Mouse (Mus musculus) kidney, adult 2 months (tissue): ENCODE results near the gene Kalrn. TPM values are rescaled to one million over a fixed set of nuclear protein-coding genes. Genes with fewer than 3 reads are reported as not detected.

Experiments
- DNase-seq: peaks from one replicate; pipeline ENCODE4 v3.0.0; 2021
- H3K27ac ChIP-seq: fragments of 200-500 bp; 2 replicates; pipeline ENCODE4 v1.5.1; 2012; ENCODE audit warnings: low read depth, low read length, control low read depth, inconsistent platforms; ENCODE audit not compliant: insufficient read depth
- H3K27me3 ChIP-seq: fragments of 200-500 bp; replicated peaks from 2 replicates; pipeline ENCODE4 v1.6.1; 2012; ENCODE audit warnings: mild to moderate bottlenecking, moderate library complexity, low read length, inconsistent platforms; ENCODE audit not compliant: control insufficient read depth, insufficient read depth
- H3K36me3 ChIP-seq: fragments of 200-500 bp; 2 replicates; pipeline ENCODE4 v1.6.1; 2012; ENCODE audit warnings: mild to moderate bottlenecking, moderate library complexity, low read length, inconsistent platforms; ENCODE audit not compliant: control insufficient read depth, insufficient read depth
- H3K4me1 ChIP-seq: fragments of 200-500 bp; 2 replicates; pipeline ENCODE4 v1.6.1; 2011; ENCODE audit warnings: low read length; ENCODE audit not compliant: control insufficient read depth, insufficient read depth
- H3K4me3 ChIP-seq: fragments of 200-500 bp; 2 replicates; pipeline ENCODE4 v1.5.1; 2011; ENCODE audit warnings: mild to moderate bottlenecking, low read depth, low read length, control low read depth; ENCODE audit not compliant: insufficient read depth
- CTCF ChIP-seq: fragments of 200-500 bp; conservative IDR thresholded peaks from 2 replicates; pipeline ENCODE4 v1.5.1; 2011; ENCODE audit warnings: low read depth, mild to moderate bottlenecking, control low read depth, low read length, moderate library complexity, mixed read lengths; ENCODE audit not compliant: insufficient read depth, insufficient read length
- POLR2A ChIP-seq: fragments of 200-500 bp; IDR thresholded peaks from one replicate; pipeline ENCODE4 v1.6.1; 2011; ENCODE audit warnings: low read depth, low read length, control low read depth
- WGBS: fragments of 180-500 bp; shearing (Covaris S2); methylation state at CpG from one replicate; pipeline ENCODE4 v1.1.7; 2018; 5-methylcytosine and 5-hydroxymethylcytosine counted together
- polyA plus RNA-seq: library from polyadenylated mRNA; depleted of rRNA; stranded (reverse); fragments of >200 nt; gene quantifications from 2 replicates; pipeline ENCODE4 v1.2.3, GENCODE M21; 2012

Kalrn gene
- polyA plus RNA-seq, 1 experiment, result 8.6 TPM

GRCm38 (mm10) chr16:34487823-34488222, 85.5 kb downstream of the Kalrn start:
- no peak overlapping the region for H3K4me3 ChIP-seq
- no peaks in the 10 kb centered on the region for H3K36me3 ChIP-seq
- H3K27me3 ChIP-seq, result no peaks in the 10 kb centered on the region
- no peaks in the 10 kb centered on the region for H3K4me1 ChIP-seq
- WGBS, result 93% methylated on average over 5 of the region's 5 CpGs
- no peak for DNase-seq
- no peak overlapping the region for H3K27ac ChIP-seq
- TF ChIP-seq POLR2A, result no peak

GRCm38 (mm10) chr16:34487268-34487667, 86.1 kb downstream of the Kalrn start:
- no peaks in the 10 kb centered on the region for H3K27me3 ChIP-seq

GRCm38 (mm10) chr16:34485483-34485882, 87.8 kb downstream of the Kalrn start:
- H3K4me1 ChIP-seq, result no peaks in the 10 kb centered on the region
- no peaks in the 10 kb centered on the region for H3K36me3 ChIP-seq
- no peak overlapping the region for H3K27ac ChIP-seq
- H3K27me3 ChIP-seq, result no peaks in the 10 kb centered on the region
- no peak overlapping the region for H3K4me3 ChIP-seq
- WGBS, result 88% methylated on average over 6 of the region's 6 CpGs
- TF ChIP-seq CTCF (no peak), POLR2A (no peak)
- DNase-seq, result no peak

More at GRCm38 (mm10) chr16:34487268-34487667, 86.1 kb downstream of the Kalrn start:
- H3K27ac ChIP-seq, result no peak overlapping the region
- DNase-seq, result no peak
- WGBS, result 90% methylated on average over 7 of the region's 7 CpGs
- H3K4me3 ChIP-seq, result no peak overlapping the region
- H3K4me1 ChIP-seq, result no peaks in the 10 kb centered on the region
- H3K36me3 ChIP-seq, result no peaks in the 10 kb centered on the region
- TF ChIP-seq CTCF (no peak), POLR2A (no peak)

GRCm38 (mm10) chr16:34484921-34485320, 88.4 kb downstream of the Kalrn start:
- Histone ChIP-seq H3K36me3 (no peaks in the 10 kb centered on the region), H3K27ac (no peak overlapping the region), H3K27me3 (no peaks in the 10 kb centered on the region), H3K4me1 (no peaks in the 10 kb centered on the region), H3K4me3 (no peak overlapping the region)
- TF ChIP-seq CTCF (no peak), POLR2A (no peak)
- 72% methylated on average over 3 of the region's 3 CpGs for WGBS
- no peak for DNase-seq

- DNase-seq, result no peak
- Histone ChIP-seq H3K4me1 (no peaks in the 10 kb centered on the region), H3K27ac (no peak overlapping the region), H3K36me3 (no peaks in the 10 kb centered on the region), H3K4me3 (no peak overlapping the region), H3K27me3 (no peaks in the 10 kb centered on the region)
- TF ChIP-seq CTCF, result no peak
- TF ChIP-seq POLR2A, result no peak
- WGBS, result 97% methylated on average over 1 of the region's 1 CpGs
Observed at GRCm38 (mm10) chr16:34484213-34484612, 89.1 kb downstream of the Kalrn start.

GRCm38 (mm10) chr16:34483716-34484115, 89.6 kb downstream of the Kalrn start:
- H3K36me3 ChIP-seq, result no peaks in the 10 kb centered on the region
- no peak for TF ChIP-seq CTCF
- TF ChIP-seq POLR2A, result no peak
- no peak overlapping the region for H3K4me3 ChIP-seq
- H3K27ac ChIP-seq, result no peak overlapping the region
- WGBS, result 98% methylated on average over 6 of the region's 6 CpGs
- no peaks in the 10 kb centered on the region for H3K4me1 ChIP-seq
- H3K27me3 ChIP-seq, result no peaks in the 10 kb centered on the region
- no peak for DNase-seq

- no peaks in the 10 kb centered on the region for H3K36me3 ChIP-seq
- H3K27ac ChIP-seq, result no peak overlapping the region
- 78% methylated on average over 4 of the region's 4 CpGs for WGBS
- H3K4me3 ChIP-seq, result no peak overlapping the region
- no peaks in the 10 kb centered on the region for H3K27me3 ChIP-seq
- no peak for DNase-seq
- no peak for TF ChIP-seq CTCF
- TF ChIP-seq POLR2A, result no peak
- no peaks in the 10 kb centered on the region for H3K4me1 ChIP-seq
Observed at GRCm38 (mm10) chr16:34474741-34475140, 98.6 kb downstream of the Kalrn start.

- Histone ChIP-seq H3K4me1 (no peaks in the 10 kb centered on the region), H3K36me3 (no peaks in the 10 kb centered on the region), H3K4me3 (no peak overlapping the region), H3K27ac (no peak overlapping the region), H3K27me3 (no peaks in the 10 kb centered on the region)
- no peak for DNase-seq
- TF ChIP-seq CTCF (no peak), POLR2A (no peak)
- WGBS, result 67% methylated on average over 4 of the region's 4 CpGs
Observed at GRCm38 (mm10) chr16:34473891-34474290, 99.4 kb downstream of the Kalrn start.
